Mouse (Mus musculus): ENCODE results near the gene Pidd1.

- TF ChIP-seq CTCF (IDR thresholded peaks at IDR 0.05; ENCODE audit: control insufficient read depth, insufficient read depth, low read length) (no peak), POLR2A (IDR thresholded peaks at IDR 0.05; ENCODE audit: borderline replicate concordance, control insufficient read depth, low read depth, low read length) (no peak)
Measured at GRCm38 (mm10) chr7:141474160-141474559, 30.3 kb upstream of the Pidd1 start.

All from bone marrow, adult 2 months (tissue).